Mouse (Mus musculus) liver, postnatal 0 days (tissue): Measurements from ENCODE around the gene Mlf2.

Experiments used
- CTCF ChIP-seq: sonication (generic); IDR thresholded peaks from 2 replicates; pipeline ENCODE4 v1.5.1; 2016; ENCODE audit warnings: antibody characterized with exemption, low read depth
- EP300 ChIP-seq: IDR thresholded peaks from 2 replicates; pipeline ENCODE4 v1.6.1; 2016; ENCODE audit warnings: antibody characterized with exemption, low read depth, mild to moderate bottlenecking

DNA sequence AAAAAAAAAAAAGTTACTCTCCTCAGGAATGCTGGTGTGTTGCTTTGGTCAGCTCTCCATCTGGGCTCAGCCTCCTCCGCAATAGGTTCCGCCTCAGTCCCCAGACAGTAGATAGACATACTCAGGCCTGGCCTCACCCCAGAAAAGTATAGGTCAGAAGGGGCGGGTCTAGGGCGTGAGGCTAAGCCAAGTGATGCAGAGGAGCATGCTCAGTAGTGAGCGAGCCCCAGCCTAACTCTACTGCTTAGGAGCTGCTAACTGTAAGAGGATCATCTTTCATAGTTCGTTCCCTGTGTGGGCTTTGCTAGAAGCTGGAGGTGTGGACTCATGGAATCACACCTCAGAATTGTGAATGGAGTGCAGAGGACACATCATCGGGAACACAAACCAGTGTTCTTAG lies 7.4 kb downstream of the Mlf2 start:
- TF ChIP-seq CTCF (no peak), EP300 (no peak)
